Mouse (Mus musculus): ENCODE results near the gene Acp4. TPM values are rescaled to one million over a fixed set of nuclear protein-coding genes. Genes with fewer than 3 reads are reported as not detected.
"Not testable (repeated sequence)": the region's sequence is repeated elsewhere in the genome, so short reads cannot be mapped to it uniquely, and the experiment has no call there.

Acp4 gene
- total RNA-seq, 2 experiments from 2014 or later = not detected

GRCm38 (mm10) chr7:44221601-44222000 is 35.6 kb downstream of the Acp4 start:
- intact Hi-C loops (cut with DNase I); DNase-seq: not testable (repeated sequence)

- no peak for DNase-seq
- intact Hi-C loops (cut with DNase I) = no loop called here
Measured at GRCm38 (mm10) chr7:44215645-44216044, 41.5 kb downstream of the Acp4 start, which contains the start of gene Klk1b5. Gene Klk1b5, plus strand, starts transcription at chr7:44215945.

GRCm38 (mm10) chr7:44208307-44208706 is 48.9 kb downstream of the Acp4 start:
- DNase-seq = no peak
- intact Hi-C loops (cut with DNase I) = no loop called here

DNA sequence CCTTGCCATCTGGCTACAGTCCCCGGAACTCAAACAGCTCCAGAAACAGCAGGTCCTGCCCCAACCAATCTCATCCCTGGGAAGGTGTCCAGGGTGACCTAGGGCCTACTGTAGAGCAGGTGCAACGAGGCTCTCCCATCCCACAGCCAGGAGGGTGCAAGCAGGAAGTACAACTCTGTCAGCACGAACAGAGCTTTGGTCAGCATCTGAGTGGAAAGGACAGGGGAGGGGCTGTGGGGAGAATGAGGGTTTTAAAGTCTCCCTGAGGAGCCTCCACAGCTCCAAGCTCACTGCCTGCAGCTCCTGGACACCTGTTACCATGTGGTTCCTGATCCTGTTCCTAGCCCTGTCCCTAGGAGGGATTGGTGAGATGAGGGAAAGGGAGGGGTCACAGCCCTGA is 50.0 kb downstream of the Acp4 start, which contains the start of gene Klk1b4:
Klk1b4 (plus strand) TSS at position 301 of the 400 bp plus-strand sequence.
- DNase-seq; intact Hi-C loops (cut with DNase I): not testable (repeated sequence)

Other genes starting within 250 kb of the Acp4 start
- gene Klk1b26, start 245.2 kb downstream of the Acp4 start, total RNA-seq (2021) = under 1 TPM; 0.38 to 0.72 TPM
- gene Klk1b27, start 205.1 kb downstream of the Acp4 start, total RNA-seq (2021) = not detected
- gene Klk1b21, start 155.1 kb downstream of the Acp4 start, total RNA-seq (2021) = not detected
- gene Klk1b22, start 144.7 kb downstream of the Acp4 start, total RNA-seq (2021) = not detected
- not detected for gene Klk1b16, start 120.6 kb downstream of the Acp4 start, total RNA-seq (2021)
- gene Klk1b24, start 69.1 kb downstream of the Acp4 start, total RNA-seq (2021) = not detected
- gene Klk1b3, start 59.2 kb downstream of the Acp4 start, total RNA-seq (2021) = not detected
- not detected for gene Klk1b4, start 49.9 kb downstream of the Acp4 start, total RNA-seq (2021)
- not detected for gene Klk1b5, start 41.4 kb downstream of the Acp4 start, total RNA-seq (2021)
- gene Klk1, start 32.0 kb downstream of the Acp4 start, total RNA-seq (2021) = under 1 TPM in 1 of 2 experiments, not detected in 1; 0.33 TPM
- gene Gm36864, start 21.2 kb downstream of the Acp4 start, total RNA-seq (2021) = not detected
- under 1 TPM; 0.58 to 0.70 TPM for gene 1700028J19Rik, start 10.7 kb downstream of the Acp4 start, total RNA-seq (2021)
- gene 2410002F23Rik, start 10.7 kb downstream of the Acp4 start, total RNA-seq (2021) = 10 to 100 TPM; 11.2 to 19.7 TPM
- not detected for gene Gm15517, start 4.1 kb upstream of the Acp4 start, total RNA-seq (2021)
- under 1 TPM; 0.75 to 0.84 TPM for gene Clec11a, start 49.5 kb upstream of the Acp4 start, total RNA-seq (2021)
- 1 to 10 TPM in 1 of 2 experiments, under 1 TPM in 1; 1.00 to 1.5 TPM for gene Shank1, start 52.9 kb upstream of the Acp4 start, total RNA-seq (2021)
- 1 to 10 TPM; 1.7 to 3.4 TPM for gene Syt3, start 126.7 kb upstream of the Acp4 start, total RNA-seq (2021)
- under 1 TPM in 1 of 2 experiments, not detected in 1; 0.68 TPM for gene 1700008O03Rik, start 128.4 kb upstream of the Acp4 start, total RNA-seq (2021)
- 10 to 100 TPM; 20.5 to 21.6 TPM for gene Lrrc4b, start 171.6 kb upstream of the Acp4 start, total RNA-seq (2021)
- gene Aspdh, start 208.0 kb upstream of the Acp4 start, total RNA-seq (2021) = under 1 TPM; 0.65 to 0.75 TPM
- 100 to 1,000 TPM; 127 to 143 TPM for gene Josd2, start 210.6 kb upstream of the Acp4 start, total RNA-seq (2021)
- 10 to 100 TPM; 87.6 to 87.9 TPM for gene Emc10, start 239.2 kb upstream of the Acp4 start, total RNA-seq (2021)
- 1 to 10 TPM; 3.1 to 3.2 TPM for gene Fam71e1, start 239.2 kb upstream of the Acp4 start, total RNA-seq (2021)

Measured in heart, postnatal 36 days (tissue).